Mouse (Mus musculus) brown adipose tissue, adult 24 weeks (tissue): Measurements from ENCODE around the gene Magi1. TPM values are rescaled to one million over a fixed set of nuclear protein-coding genes. Genes with fewer than 3 reads are reported as not detected.
A peak's percentile ranks its signal among the peaks of the same experiment; 100 is the strongest.

ENCODE experiments used
- H3K27ac ChIP-seq: fragments of 200-500 bp; replicated peaks from 2 replicates; pipeline ENCODE4 v1.5.1; 2012; ENCODE audit warnings: low read depth, mild to moderate bottlenecking, low read length
- H3K4me1 ChIP-seq: fragments of 200-500 bp; 2 replicates; pipeline ENCODE4 v1.6.1; 2012; ENCODE audit warnings: low read length, mixed read lengths; ENCODE audit not compliant: control insufficient read depth, insufficient read depth, insufficient read length
- H3K4me3 ChIP-seq: fragments of 200-500 bp; 2 replicates; pipeline ENCODE4 v1.5.1; 2012; ENCODE audit warnings: low read depth, mild to moderate bottlenecking, low read length, moderate library complexity; ENCODE audit not compliant: insufficient read depth
- polyA plus RNA-seq: library from polyadenylated mRNA; stranded (reverse); fragments of >200 nt; gene quantifications from 2 replicates; pipeline ENCODE4 v1.2.4, GENCODE M21; 2012; ENCODE audit not compliant: missing spikeins, insufficient read depth, insufficient read length

The Magi1 gene
- polyA plus RNA-seq, 1 experiment, result 4.5 TPM

GRCm38 (mm10) chr6:94199696-94200095, 84.0 kb downstream of the Magi1 start:
- Histone ChIP-seq H3K4me3 (no peak overlapping the region), H3K27ac (no peak overlapping the region), H3K4me1 (peaks cover 8% of the 10 kb centered on the region)

DNA sequence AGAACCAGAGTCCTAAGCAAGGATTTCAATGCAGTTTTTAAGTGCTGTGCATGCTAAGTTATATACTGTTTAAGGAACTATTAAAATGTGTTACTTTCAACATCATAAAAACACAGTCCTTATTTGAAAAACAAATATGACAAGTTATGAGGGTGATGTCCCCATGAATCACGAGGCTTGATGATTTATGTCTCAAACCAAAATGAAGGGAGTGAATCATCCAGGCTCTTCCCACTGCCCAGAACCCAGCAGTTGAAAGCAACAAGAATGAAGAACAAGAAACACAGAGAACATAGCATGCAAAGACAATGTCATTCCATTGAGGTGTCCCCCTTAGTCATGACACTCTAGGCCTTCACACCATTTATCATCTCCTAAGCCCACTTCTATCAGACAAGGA, 85.9 kb downstream of the Magi1 start:
- Histone ChIP-seq H3K4me3 (no peak overlapping the region), H3K27ac (no peak overlapping the region), H3K4me1 (peaks cover 6% of the 10 kb centered on the region)

GRCm38 (mm10) chr6:94195303-94195911, 88.3 kb downstream of the Magi1 start:
- H3K4me3 ChIP-seq, result no peak overlapping the region
- peaks cover 6% of the 10 kb centered on the region for H3K4me1 ChIP-seq
- H3K27ac ChIP-seq, result no peak overlapping the region

DNA sequence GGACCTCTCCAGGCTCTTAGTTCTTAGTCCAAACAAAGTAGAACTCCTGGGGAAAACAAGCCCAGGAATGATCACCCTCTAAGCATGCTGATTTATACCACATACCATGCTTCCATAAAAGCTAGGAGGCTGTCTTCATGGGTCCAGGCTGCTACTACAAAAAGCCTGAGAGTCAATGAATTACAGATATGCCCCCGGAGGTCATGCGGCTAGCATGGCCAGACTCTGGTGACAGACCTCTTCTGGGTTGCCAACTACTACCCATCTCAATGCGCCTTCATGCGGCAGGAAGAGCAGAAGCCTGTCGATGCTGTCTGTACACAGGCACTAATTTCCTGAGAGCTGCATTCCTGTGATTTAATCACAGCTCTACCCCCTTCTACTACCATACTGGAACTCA, 92.9 kb downstream of the Magi1 start:
- H3K4me1 ChIP-seq, result peaks cover 18% of the 10 kb centered on the region
- H3K27ac ChIP-seq, result no peak overlapping the region
- H3K4me3 ChIP-seq, result no peak overlapping the region

- Histone ChIP-seq H3K4me1 (peaks cover 22% of the 10 kb centered on the region; the same call in 1 of the 2 replicates), H3K4me3 (no peak overlapping the region), H3K27ac (peak overlapping the region; percentile 17)
These were observed 94.3 kb downstream of the Magi1 start for GRCm38 (mm10) chr6:94189379-94189778.

DNA sequence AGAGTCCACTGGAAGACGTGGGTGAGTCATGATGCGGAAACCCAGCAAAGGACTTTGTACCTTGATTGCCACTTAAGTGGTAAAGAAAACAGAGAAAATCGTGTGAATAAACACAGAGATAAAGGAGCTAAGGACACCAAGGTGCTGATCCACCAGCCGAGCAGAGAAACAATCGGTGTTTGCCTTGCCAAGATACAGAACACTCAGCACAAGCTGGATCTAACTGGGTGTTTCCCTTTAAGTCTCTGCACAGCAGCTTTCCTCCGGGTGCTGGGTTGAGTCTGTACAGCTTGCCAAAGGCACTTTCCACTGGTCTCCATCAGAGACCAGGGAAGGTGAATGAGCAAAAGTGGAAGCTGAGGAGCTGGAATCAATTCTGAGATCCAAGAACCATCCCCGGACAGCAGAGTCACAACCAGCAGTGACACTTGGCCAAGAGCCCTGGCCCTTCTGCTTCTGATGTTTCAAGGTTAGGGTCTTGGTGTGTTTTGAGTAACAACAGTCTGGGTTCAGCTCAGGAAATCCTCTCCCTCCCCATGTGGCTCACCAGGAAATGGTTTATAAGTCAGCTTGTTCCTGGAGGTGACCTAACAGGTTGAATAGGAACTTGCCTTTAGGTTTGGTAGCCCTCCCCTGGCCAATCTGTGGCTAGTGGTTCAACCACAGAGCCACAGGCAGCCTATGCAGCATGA, 96.9 kb downstream of the Magi1 start:
- peak overlapping the region; percentile 83 for H3K27ac ChIP-seq
- peaks cover 36% of the 10 kb centered on the region for H3K4me1 ChIP-seq
- peak overlapping the region; percentile 18; the same call in 1 of the 2 replicates for H3K4me3 ChIP-seq

DNA sequence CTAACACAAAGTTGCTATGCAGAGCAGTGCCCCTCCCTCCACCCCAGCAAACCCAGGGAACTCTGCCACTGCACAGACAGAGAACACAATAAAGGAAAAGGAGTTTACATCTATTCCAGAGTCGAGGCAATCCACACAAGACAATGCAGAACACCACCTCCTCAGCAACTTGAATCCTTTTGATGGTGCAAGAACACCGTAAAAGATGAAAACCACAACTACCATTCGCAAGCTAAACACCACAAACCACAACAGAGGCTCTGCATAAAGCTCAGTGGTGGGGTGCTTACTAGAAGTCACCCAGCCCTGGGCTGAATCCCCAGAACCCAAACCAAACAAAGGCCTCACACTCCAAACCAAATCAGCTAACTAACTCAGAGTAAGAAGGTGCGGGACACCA, 99.4 kb downstream of the Magi1 start:
- peak overlapping the region; percentile 48 for H3K27ac ChIP-seq
- H3K4me1 ChIP-seq, result peaks cover 37% of the 10 kb centered on the region
- H3K4me3 ChIP-seq, result no peak overlapping the region

DNA sequence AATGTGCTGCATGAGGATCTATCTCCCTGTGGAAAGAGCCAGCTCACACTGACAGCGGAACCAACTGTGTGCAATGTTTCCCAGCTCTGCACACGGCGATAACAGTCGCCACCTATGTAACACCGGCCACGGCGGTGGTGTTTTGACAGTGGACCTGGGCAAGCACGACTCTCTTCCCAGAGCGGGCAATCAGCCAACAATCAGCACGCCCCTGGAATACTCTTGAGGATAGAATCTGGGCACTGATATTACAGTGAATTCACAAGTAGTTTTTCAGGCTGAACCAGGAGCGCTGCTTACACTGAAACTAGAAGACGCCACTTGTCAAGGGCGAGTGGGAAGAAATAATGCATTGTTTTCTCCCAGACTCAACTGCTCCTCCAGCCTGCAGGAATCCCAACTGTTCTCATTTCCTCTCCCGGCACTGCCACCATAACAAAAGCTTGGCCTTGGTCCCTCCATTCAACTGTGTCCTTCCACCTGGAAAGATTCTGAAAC, 100.3 kb downstream of the Magi1 start:
- Histone ChIP-seq H3K27ac (peak overlapping the region; percentile 53), H3K4me3 (peak overlapping the region; percentile 15), H3K4me1 (peaks cover 34% of the 10 kb centered on the region)

- H3K27ac ChIP-seq, result peak overlapping the region; percentile 42
- H3K4me1 ChIP-seq, result peaks cover 35% of the 10 kb centered on the region
- H3K4me3 ChIP-seq, result no peak overlapping the region
These were observed 102.0 kb downstream of the Magi1 start for GRCm38 (mm10) chr6:94181673-94182255.

- Histone ChIP-seq H3K27ac (no peak overlapping the region; the same call in 1 of the 2 replicates), H3K4me1 (peaks cover 38% of the 10 kb centered on the region), H3K4me3 (no peak overlapping the region)
These were observed 103.2 kb downstream of the Magi1 start for GRCm38 (mm10) chr6:94180331-94181150.

DNA sequence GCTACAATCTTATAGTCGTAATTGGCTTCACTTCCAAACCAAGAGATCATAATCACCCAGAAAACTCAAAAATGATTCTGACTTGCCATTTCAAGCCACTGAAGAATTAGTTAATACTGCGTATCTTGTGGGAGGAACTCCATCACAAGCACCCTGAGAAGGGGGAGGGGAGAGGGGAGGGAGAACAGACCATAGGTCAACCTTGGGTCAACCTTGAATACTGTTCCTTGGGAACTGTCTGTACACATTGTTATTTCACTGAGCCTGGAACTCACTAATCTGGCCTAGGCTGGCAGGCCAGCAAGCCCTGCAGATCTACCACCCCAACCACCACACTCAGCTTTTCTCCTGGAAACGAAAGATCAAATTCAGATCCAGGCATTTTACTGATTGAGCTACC, 106.2 kb downstream of the Magi1 start:
- no peak overlapping the region for H3K27ac ChIP-seq
- no peak overlapping the region for H3K4me3 ChIP-seq
- peaks cover 31% of the 10 kb centered on the region for H3K4me1 ChIP-seq

DNA sequence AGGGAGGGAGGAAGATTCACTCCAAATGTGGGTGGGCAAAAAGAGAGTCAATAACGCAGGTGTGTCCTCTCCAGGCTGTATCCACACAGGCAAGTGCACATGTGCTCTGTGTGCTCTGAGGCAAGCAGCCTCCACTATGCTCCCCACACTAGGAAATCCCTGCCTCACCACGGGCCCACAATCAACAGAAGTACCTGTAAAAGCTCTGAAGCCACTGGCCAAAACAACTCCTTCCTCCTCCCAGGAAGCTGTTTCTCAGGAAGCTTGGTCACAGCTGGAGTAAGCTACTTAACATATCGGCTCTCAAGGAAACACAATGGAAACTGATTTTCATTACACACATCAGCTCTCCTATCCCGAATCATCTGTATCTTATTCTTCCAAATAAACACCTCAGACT, 107.0 kb downstream of the Magi1 start:
- Histone ChIP-seq H3K4me1 (peaks cover 25% of the 10 kb centered on the region), H3K27ac (peak overlapping the region; percentile 34), H3K4me3 (no peak overlapping the region)

- Histone ChIP-seq H3K4me3 (no peak overlapping the region), H3K4me1 (peaks cover 16% of the 10 kb centered on the region)
These were observed 112.5 kb downstream of the Magi1 start for GRCm38 (mm10) chr6:94171250-94171649.

GRCm38 (mm10) chr6:94169581-94170194, 114.0 kb downstream of the Magi1 start:
- Histone ChIP-seq H3K4me3 (no peak overlapping the region), H3K27ac (no peak overlapping the region), H3K4me1 (peaks cover 23% of the 10 kb centered on the region)

More at GRCm38 (mm10) chr6:94171250-94171649, 112.5 kb downstream of the Magi1 start:
- H3K27ac ChIP-seq, result peak overlapping the region; percentile 59
